In the genomic region with DNA sequence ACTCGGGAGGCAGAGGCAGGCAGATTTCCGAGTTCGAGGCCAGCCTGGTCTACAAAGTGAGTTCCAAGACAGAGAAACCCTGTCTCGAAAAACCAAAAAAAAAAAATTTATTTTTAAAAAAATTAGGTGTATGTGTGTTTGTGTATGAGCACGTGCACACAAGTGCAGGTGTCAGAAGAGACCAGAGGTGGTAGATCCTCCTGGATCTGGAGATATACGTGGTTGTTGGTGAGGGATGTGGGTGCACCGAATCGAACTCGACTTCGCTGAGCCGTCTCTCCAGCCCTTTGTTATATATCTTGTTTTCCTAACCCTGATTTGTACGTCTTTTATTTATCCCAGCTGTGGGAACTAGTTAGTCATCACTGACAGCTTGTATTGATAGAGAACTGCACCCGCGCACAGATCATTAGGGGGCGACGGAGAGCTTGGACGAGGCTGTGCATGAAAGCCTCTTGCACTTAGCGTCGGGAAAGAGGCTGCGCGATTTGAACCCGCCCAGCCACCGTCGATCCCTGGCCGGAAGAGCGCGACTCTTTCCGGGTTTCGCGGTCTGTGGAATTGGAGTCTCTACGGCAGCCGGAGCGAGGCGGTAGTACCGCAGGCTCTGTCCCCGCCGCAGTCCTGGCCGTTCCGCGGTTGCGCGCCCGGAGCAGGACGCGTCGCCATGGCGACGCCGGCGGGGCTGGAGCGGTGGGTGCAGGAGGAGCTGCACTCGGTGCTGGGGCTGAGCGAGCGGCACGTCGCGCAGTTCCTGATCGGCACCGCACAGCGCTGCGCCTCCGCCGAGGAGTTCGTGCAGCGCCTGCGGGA, we compare ENCODE assay signal across 7 mouse cellular contexts. TPM values are rescaled to one million over a fixed set of nuclear protein-coding genes. Genes with fewer than 3 reads are reported as not detected.
DNase-seq lines count a peak whose midpoint lies in the region; ATAC-seq lines count a peak whose summit lies in the region.

A gene (plus strand): TSS at position 575 of the 813 bp plus-strand sequence.

- ATAC-seq in intestine, embryonic 16.5 days, result peak; percentile 94
- ATAC-seq in midbrain, embryonic 11.5 days (ENCODE audit: low FRiP score), result peak; percentile 93

- H3K27me3 ChIP-seq in intestine, embryonic 16.5 days (replicated peaks; ENCODE audit: control insufficient read depth, insufficient read depth, low read length), result no peaks in the 10 kb centered on the region
- no peaks in the 10 kb centered on the region for H3K27me3 ChIP-seq in midbrain, embryonic 11.5 days (ENCODE audit: control insufficient read depth, insufficient read depth, low read length)

- H3K36me3 ChIP-seq in intestine, embryonic 16.5 days (ENCODE audit: control insufficient read depth, insufficient read depth, low read length), result peaks cover 21% of the 10 kb centered on the region; the same call in 1 of the 2 replicates
- H3K36me3 ChIP-seq in midbrain, embryonic 11.5 days (ENCODE audit: control insufficient read depth, insufficient read depth, low read length), result peaks cover 10% of the 10 kb centered on the region

- no peaks in the 10 kb centered on the region for H3K9me3 ChIP-seq in intestine, embryonic 16.5 days (ENCODE audit: control insufficient read depth, low read length)
- H3K9me3 ChIP-seq in midbrain, embryonic 11.5 days (ENCODE audit: control insufficient read depth, low read length), result no peaks in the 10 kb centered on the region

- peak within 1 kb of the TSS; percentile 73 for H3K27ac ChIP-seq in intestine, embryonic 16.5 days (ENCODE audit: low read length)
- H3K27ac ChIP-seq in midbrain, embryonic 11.5 days (ENCODE audit: low read depth, low read length), result 0 out of 2 replicates have a peak within 1 kb of the TSS, but pooled peaks have one; percentile 44

- DNase-seq in adrenal gland, adult 2 months, result peak; percentile 96
- peak; percentile 89 for DNase-seq in embryo, embryonic 11.5 days (ENCODE audit: low read depth, low spot score)
- DNase-seq in gastrocnemius, postnatal 36 days, result peak; percentile 89 to 94
- peak; percentile 95 to 96 for DNase-seq in left cerebral cortex, postnatal 36 days (ENCODE audit: low spot score in 2 of 2)
- peak; percentile 100 for DNase-seq in midbrain, embryonic 11.5 days (ENCODE audit: low spot score, missing footprints)
- peak; percentile 95 for DNase-seq in skeletal muscle tissue, adult 2 months (ENCODE audit: low read depth, low spot score)

- H3K9ac ChIP-seq in intestine, embryonic 16.5 days (ENCODE audit: low read depth, low read length), result peak within 1 kb of the TSS; percentile 93
- H3K9ac ChIP-seq in midbrain, embryonic 11.5 days (ENCODE audit: low read length), result peak within 1 kb of the TSS; percentile 85

- H3K4me1 ChIP-seq in intestine, embryonic 16.5 days (ENCODE audit: control insufficient read depth, insufficient read depth, low read length), result peaks cover 4% of the 10 kb centered on the region; the same call in 1 of the 2 replicates
- H3K4me1 ChIP-seq in midbrain, embryonic 11.5 days (ENCODE audit: control insufficient read depth, insufficient read depth, low read length), result peaks cover 8% of the 10 kb centered on the region

- intact Hi-C loops in gastrocnemius, postnatal 36 days (cut with DNase I), result no loop called here
- intact Hi-C loops in left cerebral cortex, postnatal 36 days (cut with DNase I), result no loop called here

- peak within 1 kb of the TSS; percentile 67 for H3K4me2 ChIP-seq in intestine, embryonic 16.5 days (ENCODE audit: low read depth, low read length)
- peak within 1 kb of the TSS; percentile 79 for H3K4me2 ChIP-seq in midbrain, embryonic 11.5 days

- 5% methylated on average over 66 of the region's 66 CpGs for WGBS in intestine, embryonic 16.5 days
- WGBS in midbrain, embryonic 11.5 days, result 6% methylated on average over 66 of the region's 66 CpGs

- peak within 1 kb of the TSS; percentile 89 for H3K4me3 ChIP-seq in intestine, embryonic 16.5 days (ENCODE audit: low read length)
- H3K4me3 ChIP-seq in midbrain, embryonic 11.5 days (ENCODE audit: low read depth, low read length), result peak within 1 kb of the TSS; percentile 95

RNA-seq across cellular contexts. Expression of the gene that starts here (rescaled TPM):
- total RNA-seq in adrenal gland, adult 2 months (2021), result 10 to 100 TPM; 40.5 to 46.2 TPM
- 42.6 and 46.1 TPM in 2 replicates for polyA plus RNA-seq in adrenal gland, adult 2 months (2012; rRNA removed)
- total RNA-seq in gastrocnemius, postnatal 36 days (2021), result 10 to 100 TPM; 10.8 to 14.2 TPM
- 36.0 and 38.3 TPM in 2 replicates for polyA plus RNA-seq in intestine, embryonic 16.5 days (2015; fragmentation: Nextera tagmentation; extraction: Ambion mirVana)
- 10 to 100 TPM; 26.0 to 32.0 TPM for total RNA-seq in left cerebral cortex, postnatal 36 days (2021)
- 39.0 and 43.6 TPM in 2 replicates for polyA plus RNA-seq in midbrain, embryonic 11.5 days (2014; fragmentation: Nextera tagmentation; extraction: Ambion mirVana)

Comparison
In these comparisons a context has a peak if more than half of its experiments do, and no peak if none do; other contexts are left out.
1. Peak in every context shown above with its lines: DNase-seq, ATAC-seq, H3K4me3 ChIP-seq and H3K27ac ChIP-seq.